Mouse (Mus musculus) C2C12 (cell line): ENCODE results near the gene Clybl.

ENCODE experiments used
- CTCF ChIP-seq: IDR thresholded peaks from one replicate; pipeline ENCODE4 v1.5.1; 2011; ENCODE audit not compliant: control insufficient read depth, insufficient read depth, insufficient read length
- MAX ChIP-seq: IDR thresholded peaks from one replicate; pipeline ENCODE4 v1.6.1; 2011; ENCODE audit warnings: mild to moderate bottlenecking, control low read depth
- MYOD1 ChIP-seq: IDR thresholded peaks from one replicate; pipeline ENCODE4 v1.6.1; 2011; ENCODE audit warnings: low read depth; ENCODE audit not compliant: control insufficient read depth, insufficient read length
- MYOG ChIP-seq: IDR thresholded peaks from one replicate; pipeline ENCODE4 v1.6.1; 2011; ENCODE audit not compliant: control insufficient read depth, insufficient read length; ENCODE audit errors: extremely low read depth
- USF1 ChIP-seq: IDR thresholded peaks from one replicate; pipeline ENCODE4 v1.6.1; 2011; ENCODE audit warnings: low read depth, mild to moderate bottlenecking, control low read depth, moderate library complexity

DNA sequence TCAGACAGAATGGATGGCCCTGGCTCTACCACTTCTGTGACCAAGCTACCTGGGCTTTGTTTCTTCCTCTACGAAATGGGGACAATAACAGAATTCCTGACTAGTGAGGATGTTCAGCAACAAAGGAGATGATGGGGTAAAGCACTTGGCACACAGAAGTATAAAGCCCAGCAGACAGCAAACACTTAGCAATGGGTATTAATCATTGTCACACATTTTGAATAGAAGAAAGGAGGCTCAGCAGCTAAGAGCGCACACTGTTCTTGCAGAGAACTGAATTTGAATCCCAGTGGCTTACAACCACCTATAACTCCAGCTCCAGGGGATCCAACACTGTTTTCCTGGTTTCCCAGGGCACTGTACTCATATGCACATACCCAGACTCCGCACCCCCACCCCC is 246.2 kb downstream of the Clybl start:
- TF ChIP-seq MAX = no peak
- no peak for TF ChIP-seq CTCF
- TF ChIP-seq MYOD1 = no peak
- TF ChIP-seq MYOG = no peak
- TF ChIP-seq USF1 = no peak
